ENCODE assay signal across 28 mouse cellular contexts in the genomic region with DNA sequence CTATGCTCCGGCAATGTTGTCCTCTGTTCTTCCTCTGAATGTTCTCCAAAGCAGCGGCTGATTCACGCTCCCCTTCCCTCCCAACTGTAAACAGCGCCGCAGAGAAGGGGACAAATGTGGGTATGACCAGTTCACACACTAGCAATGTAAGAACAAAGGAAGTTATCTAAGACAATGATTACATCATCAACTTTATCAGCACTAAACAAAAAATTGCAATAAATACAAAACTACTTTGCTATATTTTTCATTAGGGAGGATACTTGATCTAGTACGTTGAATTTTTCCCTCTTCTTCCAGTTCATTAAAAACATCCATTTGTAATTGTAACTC.
DNase-seq lines count a peak whose midpoint lies in the region; ATAC-seq and TF ChIP-seq lines count a peak whose summit lies in the region.
"Had no signal": no experiment of that assay in that cellular context is flagged by ENCODE, and none has a peak within 500 bp of the region (broad histone marks: within the 10 kb centered on the region; RNA-seq: fewer than 3 reads in every experiment).

No protein-coding gene starts in this region.

- no peak overlapping the region for H3K4me2 ChIP-seq in stomach, postnatal 0 days (replicated peaks; ENCODE audit: low read depth)
- H3K4me2 ChIP-seq: forebrain, embryonic 13.5 days; heart, embryonic 13.5 days; kidney, embryonic 15.5 days; limb, embryonic 15.5 days; lung, embryonic 14.5 days had no signal

- no peaks in the 10 kb centered on the region for H3K9me3 ChIP-seq in stomach, postnatal 0 days (ENCODE audit: control insufficient read depth, low read length)
- H3K9me3 ChIP-seq: forebrain, embryonic 13.5 days; G1E; heart, embryonic 13.5 days; kidney, embryonic 15.5 days; limb, embryonic 10.5 days; limb, embryonic 15.5 days had no signal

- no peak for TF ChIP-seq CTCF in gastrocnemius, adult 2 months (IDR thresholded peaks at IDR 0.05)
- no peak for TF ChIP-seq CTCF in left cerebral cortex, adult 2 months (IDR thresholded peaks at IDR 0.05)
- TF ChIP-seq CTCF in stomach, postnatal 0 days (IDR thresholded peaks at IDR 0.05; ENCODE audit: low read depth), result no peak

- TF ChIP-seq EP300 in stomach, postnatal 0 days (optimal IDR thresholded peaks at IDR 0.05), result no peak

- 0 out of 2 replicates have a peak, but pooled peaks cover 2% of the 10 kb centered on the region for H3K4me1 ChIP-seq in stomach, postnatal 0 days (replicated peaks; ENCODE audit: control insufficient read depth, insufficient read depth)
- H3K4me1 ChIP-seq: forebrain, embryonic 13.5 days had no signal

- no peaks in the 10 kb centered on the region for H3K27me3 ChIP-seq in stomach, postnatal 0 days (ENCODE audit: control insufficient read depth, insufficient read depth, low read length)
- H3K27me3 ChIP-seq: forebrain, embryonic 13.5 days; heart, embryonic 13.5 days; kidney, embryonic 15.5 days; limb, embryonic 15.5 days; Patski had no signal

- ATAC-seq in stomach, postnatal 0 days (ENCODE audit: low FRiP score, low TSS enrichment), result no peak
- ATAC-seq: forebrain, embryonic 13.5 days; Patski had no signal

- H3K9ac ChIP-seq in stomach, postnatal 0 days (ENCODE audit: low read length), result no peak overlapping the region
- H3K9ac ChIP-seq: forebrain, embryonic 13.5 days; heart, embryonic 13.5 days; kidney, embryonic 15.5 days; limb, embryonic 15.5 days; lung, embryonic 14.5 days had no signal

- H3K27ac ChIP-seq in gastrocnemius, adult 2 months, result peak overlapping the region; percentile 68
- H3K27ac ChIP-seq in left cerebral cortex, adult 2 months, result peak overlapping the region; percentile 55; the same call in 1 of the 2 replicates
- 0 out of 2 replicates have a peak overlapping the region, but pooled peaks have one; percentile 13 for H3K27ac ChIP-seq in stomach, postnatal 0 days (replicated peaks)
- H3K27ac ChIP-seq: forebrain, embryonic 13.5 days; heart, embryonic 13.5 days; limb, embryonic 10.5 days; limb, embryonic 15.5 days had no signal

- WGBS in stomach, postnatal 0 days, result 66% methylated on average over 6 of the region's 6 CpGs

- DNase-seq in gastrocnemius, adult 2 months, result no peak
- no peak for DNase-seq in gastrocnemius, adult 18-20 months (ENCODE audit: low spot score)
- no peak for DNase-seq in left cerebral cortex, adult 2 months (ENCODE audit: extremely low spot score in 1 of 2, low spot score in 2 of 2)
- DNase-seq in left cerebral cortex, postnatal 36 days (ENCODE audit: low spot score in 2 of 2), result no peak
- peak; percentile 43 for DNase-seq in lung, postnatal 10 days
- no peak for DNase-seq in lung, postnatal 25 days (ENCODE audit: low spot score)
- no peak for DNase-seq in stomach, postnatal 0 days (ENCODE audit: low spot score)
- DNase-seq in thymus, postnatal 36 days, result no peak
- DNase-seq: adrenal gland, postnatal 10 days; cerebellum, adult 11 months; cerebellum, adult 9-10 months; cerebellum, postnatal 36 days; gastrocnemius, postnatal 36 days; heart, postnatal 14 days; kidney, adult 11 months; kidney, postnatal 25 days; lung, embryonic 14.5 days; midbrain, embryonic 14.5 days; right cerebral cortex, postnatal 14 days; thymus, adult 18-20 months; thymus, postnatal 25 days had no signal

- H3K4me3 ChIP-seq in gastrocnemius, adult 2 months, result no peak overlapping the region
- H3K4me3 ChIP-seq in left cerebral cortex, adult 2 months, result no peak overlapping the region
- H3K4me3 ChIP-seq in stomach, postnatal 0 days (ENCODE audit: low read depth, low read length), result no peak overlapping the region
- H3K4me3 ChIP-seq: forebrain, embryonic 13.5 days; heart, embryonic 13.5 days; kidney, embryonic 15.5 days; limb, embryonic 10.5 days; limb, embryonic 15.5 days had no signal

- intact Hi-C loops in gastrocnemius, adult 2 months (cut with DNase I), result no loop called here
- intact Hi-C loops in left cerebral cortex, adult 2 months (cut with DNase I), result no loop called here
- intact Hi-C loops in left cerebral cortex, postnatal 36 days (cut with DNase I), result loop anchor here (10.0 kb wide), 1 partner anchor 95 kb away; no protein-coding TSS in a partner anchor

- H3K36me3 ChIP-seq in stomach, postnatal 0 days (ENCODE audit: control insufficient read depth, insufficient read depth, low read length), result no peaks in the 10 kb centered on the region
- H3K36me3 ChIP-seq: heart, embryonic 13.5 days; kidney, embryonic 15.5 days; limb, embryonic 10.5 days; limb, embryonic 15.5 days had no signal

Comparison
In these comparisons a context has a peak if more than half of its experiments do, and no peak if none do; other contexts are left out.
1. H3K27ac ChIP-seq: peak in every context shown above with its lines; median percentile 68 in gastrocnemius, adult 2 months; 55 in left cerebral cortex, adult 2 months; 13 in stomach, postnatal 0 days.